Mouse (Mus musculus) ES-Bruce4 (cell line): ENCODE measurements around the gene Cct8l1.

ENCODE experiments used
- CTCF ChIP-seq: IDR thresholded peaks from one replicate; pipeline ENCODE4 v1.8.1; 2011; ENCODE audit warnings: low read depth, low read length
- POLR2A ChIP-seq: IDR thresholded peaks from one replicate; pipeline ENCODE4 v1.8.1; 2011; ENCODE audit warnings: low read length; ENCODE audit not compliant: insufficient read depth

GRCm38 (mm10) chr5:25506041-25506440 is 9.8 kb upstream of the Cct8l1 start:
- TF ChIP-seq POLR2A: no peak
- no peak for TF ChIP-seq CTCF
